Mouse (Mus musculus) cerebellum, postnatal 36 days (tissue): ENCODE results near the gene Ltbr.
A peak's percentile ranks its signal among the peaks of the same experiment; 100 is the strongest.

Experiments
- DNase-seq, 2 experiments: peaks; one replicate each; pipeline ENCODE4 v3.0.0; 2021 to 2022; ENCODE audit warnings: mixed read lengths in 2 of 2

The Ltbr gene

DNA sequence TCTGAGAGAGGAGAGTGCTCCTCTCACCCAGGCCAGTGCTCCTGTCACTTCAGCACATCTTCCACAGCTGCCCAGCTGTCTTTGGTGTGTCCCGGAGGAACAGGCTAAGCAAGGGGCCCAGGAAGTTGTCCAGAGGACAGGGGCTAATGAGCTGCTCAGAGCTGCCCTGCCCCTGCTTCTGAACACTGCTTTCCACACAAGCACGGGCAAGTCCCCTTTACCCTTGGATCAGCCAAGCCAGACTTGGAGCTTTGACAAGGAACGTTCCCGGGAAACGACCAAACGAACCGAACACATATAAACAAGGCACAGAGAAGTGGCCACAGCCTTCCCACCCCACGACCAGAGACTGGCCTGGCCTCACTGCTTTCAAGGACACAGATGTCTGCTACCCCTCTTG, 30.4 kb upstream of the Ltbr start:
- DNase-seq, result no peak

DNA sequence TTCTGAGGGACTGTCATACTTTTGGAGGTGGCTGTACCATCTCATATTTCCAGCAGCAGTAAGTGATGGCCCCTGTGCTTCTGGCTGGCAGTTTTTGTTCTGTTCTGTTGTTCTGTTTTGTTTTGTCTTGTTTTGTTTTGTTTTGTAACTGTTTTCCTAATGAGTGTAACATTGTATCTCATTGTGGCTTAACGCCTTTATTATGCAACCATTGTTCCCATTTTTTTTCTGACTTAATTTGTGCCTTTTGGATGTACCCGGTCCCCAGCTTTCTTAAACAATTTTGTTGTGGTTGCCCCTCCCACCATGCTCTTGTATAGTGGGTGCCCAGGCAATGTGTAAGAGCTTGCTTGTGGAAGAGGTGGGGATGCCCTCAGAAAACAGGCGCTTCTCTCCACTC, 28.5 kb upstream of the Ltbr start:
- DNase-seq, result no peak

DNA sequence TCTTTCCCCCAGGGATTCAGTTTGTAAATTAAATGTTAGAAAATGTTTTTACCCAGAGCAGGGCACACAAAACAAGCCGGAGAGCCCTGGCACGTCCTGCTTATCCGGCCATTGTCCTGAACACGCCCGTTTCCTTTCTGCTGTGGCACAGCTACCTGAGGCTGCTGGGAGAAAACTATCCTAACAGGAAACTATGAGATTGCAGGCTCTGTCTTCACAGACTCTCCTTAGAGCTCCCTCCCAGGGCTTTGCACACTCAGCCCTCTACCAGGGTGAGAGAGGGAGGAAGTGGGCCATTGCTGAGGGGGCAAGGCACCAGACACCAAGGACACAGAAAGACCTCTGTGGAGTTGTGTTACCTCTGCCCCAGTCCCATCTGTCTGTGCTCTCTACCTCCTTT, 26.6 kb upstream of the Ltbr start:
- no peak for DNase-seq

DNA sequence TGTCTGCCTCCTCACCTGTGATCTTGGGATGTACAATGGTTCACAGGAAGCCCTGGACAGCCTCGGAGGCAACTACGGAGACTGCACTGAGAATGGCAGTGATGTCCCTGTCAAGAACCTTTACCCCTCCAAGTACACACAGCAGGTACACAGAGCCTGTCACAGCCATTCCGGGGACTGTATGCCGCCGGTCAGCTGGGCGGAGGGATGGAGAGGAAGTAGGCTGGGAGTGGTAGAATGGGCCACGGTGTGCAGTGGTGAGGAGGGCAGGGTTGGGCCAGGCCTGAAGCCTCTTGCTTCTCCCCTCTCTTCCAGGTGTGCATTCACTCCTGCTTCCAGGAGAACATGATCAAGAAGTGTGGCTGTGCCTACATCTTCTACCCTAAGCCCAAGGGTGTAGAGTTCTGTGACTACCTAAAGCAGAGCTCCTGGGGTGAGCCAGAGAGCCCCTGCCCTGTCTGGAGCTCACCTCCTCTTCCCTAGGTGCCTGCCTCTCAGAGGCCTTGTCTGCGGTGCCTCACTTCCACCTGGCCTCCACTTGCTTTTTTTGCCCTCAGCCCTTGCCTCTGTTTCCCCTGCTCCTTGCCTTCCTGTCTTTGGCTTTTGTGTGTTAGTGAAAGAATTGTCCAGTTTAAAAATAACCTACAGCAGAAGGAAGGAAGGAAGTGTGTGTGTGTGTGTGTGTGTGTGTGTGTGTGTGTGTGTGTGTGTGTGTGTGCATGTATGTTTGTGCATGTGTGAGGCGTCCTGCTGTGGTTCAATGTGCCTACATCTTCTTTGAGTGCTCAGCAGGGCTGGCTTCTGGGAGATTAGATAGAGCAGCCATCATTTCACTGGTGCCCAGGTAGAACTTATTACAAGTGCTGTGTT, 25.3 kb upstream of the Ltbr start:
- no peak for DNase-seq

DNA sequence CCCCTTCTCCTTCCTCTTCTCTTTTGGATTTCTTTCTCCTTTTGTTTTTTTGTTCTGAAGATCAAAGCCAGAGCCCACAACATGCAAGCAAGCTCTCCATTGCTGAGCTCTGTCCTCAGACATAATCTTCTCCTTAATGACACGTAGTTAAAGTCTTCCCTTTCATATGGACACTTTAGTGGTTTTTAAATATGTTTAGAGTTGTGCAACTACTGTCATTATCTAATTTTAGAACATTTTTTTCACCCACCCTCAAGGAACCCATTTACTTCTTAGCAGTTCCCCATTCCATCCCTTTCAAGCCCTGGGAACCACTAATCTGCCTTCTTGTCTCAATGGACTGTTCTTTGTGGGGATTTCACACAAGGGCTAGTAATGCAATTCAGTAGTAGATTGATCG, 20.7 kb upstream of the Ltbr start:
- DNase-seq, result no peak

DNA sequence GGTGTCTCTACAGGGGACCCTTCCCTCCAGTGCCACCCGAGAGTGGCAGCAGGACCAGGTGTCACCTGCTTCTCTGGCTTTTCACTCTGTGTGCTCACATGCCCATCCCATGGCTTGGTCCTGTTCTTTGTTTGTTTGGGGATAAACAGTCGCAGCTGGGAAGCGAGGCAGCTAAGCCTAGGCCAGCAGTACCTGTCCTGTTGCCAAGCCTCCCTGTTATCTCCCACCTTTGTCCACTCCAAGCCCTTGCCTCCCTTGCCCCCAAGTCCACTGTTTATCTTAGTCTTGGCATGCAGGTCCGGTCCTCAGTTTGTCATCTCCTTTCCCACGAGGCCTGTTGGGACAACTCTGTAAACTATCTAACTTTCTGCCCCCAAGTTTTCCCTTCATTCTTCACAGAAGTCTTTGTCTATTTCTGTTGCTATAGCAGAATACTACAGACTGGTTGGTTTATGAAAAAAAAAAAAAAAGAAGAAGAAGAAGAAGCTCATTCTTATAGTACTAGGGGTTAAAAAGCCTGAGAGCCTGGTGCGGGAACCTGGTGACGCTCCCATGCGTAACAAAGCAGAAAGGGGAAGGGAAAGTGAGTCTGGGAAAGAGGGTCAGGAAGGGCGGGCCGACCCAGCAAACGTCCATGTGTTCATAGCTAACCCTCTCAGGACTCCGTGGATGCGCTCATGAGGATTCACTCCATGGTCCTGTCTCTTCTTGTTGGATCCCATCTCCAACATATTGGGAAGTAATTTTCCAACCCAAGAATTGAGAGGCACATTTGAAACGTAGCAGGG, 19.6 kb upstream of the Ltbr start:
- DNase-seq, result no peak

DNA sequence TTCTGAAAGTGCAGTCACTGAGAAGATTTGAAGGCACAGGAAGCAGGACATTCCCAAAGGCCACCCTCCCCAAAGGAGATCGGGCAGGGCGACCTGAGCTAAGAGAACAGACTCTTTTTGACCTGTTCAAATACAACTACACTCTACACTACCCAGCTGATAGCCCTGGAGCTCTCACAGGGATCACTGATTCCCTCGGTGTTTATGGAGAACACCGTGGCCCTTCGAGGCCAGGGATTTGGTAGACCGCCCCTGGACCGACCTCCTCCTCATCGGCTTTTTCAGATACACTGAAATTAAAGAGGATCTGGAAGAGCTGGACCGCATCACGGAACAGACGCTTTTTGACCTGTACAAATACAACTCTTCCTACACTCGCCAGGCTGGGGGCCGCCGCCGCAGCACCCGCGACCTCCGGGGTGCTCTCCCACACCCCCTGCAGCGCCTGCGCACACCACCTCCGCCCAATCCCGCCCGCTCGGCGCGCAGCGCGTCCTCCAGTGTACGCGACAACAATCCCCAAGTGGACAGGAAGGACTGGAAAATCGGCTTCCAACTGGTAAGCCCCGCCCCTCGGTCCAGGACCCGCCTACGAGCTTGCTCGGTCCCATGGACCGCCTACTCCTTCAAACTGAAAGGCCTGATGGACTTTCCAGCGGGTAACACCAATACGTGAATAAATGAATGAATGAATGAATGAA, 17.1 kb upstream of the Ltbr start:
- DNase-seq, result peak; percentile 36 to 53

DNA sequence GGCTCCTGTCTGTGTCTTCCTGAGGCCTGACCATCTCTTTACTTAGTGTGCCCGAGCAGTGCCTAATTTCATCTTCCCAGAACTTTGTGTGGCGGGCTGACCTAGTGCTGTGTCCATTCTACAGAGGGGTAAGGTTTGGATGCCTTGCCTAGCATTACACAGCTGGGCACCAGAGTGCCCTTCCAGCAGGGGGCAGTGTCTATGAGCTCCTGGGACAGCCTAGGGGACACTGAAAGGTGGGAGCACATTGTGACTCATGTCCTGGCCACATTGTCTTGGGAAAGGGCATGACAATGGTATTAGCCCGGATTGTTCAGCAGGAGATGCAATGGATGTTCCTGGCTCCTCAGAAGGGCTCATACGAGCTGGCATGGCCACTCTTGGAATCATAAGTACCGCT, 14.6 kb upstream of the Ltbr start:
- no peak for DNase-seq

DNA sequence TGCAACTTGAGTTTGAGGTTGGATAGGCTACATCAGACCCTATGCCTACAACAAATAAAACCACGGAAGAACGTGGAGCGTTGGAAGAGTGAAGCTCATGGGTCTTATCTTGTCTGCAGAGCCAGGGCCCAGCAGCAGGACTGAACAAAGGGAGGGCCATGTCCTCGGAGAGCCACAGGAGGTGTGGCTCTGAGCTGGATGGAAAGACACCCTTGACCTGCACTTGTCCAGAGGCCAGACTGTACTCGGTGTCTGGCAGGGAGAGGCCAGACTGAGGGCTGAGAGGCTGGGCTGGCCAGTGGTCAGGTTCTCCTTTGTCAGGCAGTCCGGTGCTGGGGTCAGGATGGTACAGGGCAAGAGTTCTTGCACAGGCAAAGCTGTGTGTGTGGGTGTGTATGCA, 11.7 kb upstream of the Ltbr start:
- DNase-seq, result no peak

DNA sequence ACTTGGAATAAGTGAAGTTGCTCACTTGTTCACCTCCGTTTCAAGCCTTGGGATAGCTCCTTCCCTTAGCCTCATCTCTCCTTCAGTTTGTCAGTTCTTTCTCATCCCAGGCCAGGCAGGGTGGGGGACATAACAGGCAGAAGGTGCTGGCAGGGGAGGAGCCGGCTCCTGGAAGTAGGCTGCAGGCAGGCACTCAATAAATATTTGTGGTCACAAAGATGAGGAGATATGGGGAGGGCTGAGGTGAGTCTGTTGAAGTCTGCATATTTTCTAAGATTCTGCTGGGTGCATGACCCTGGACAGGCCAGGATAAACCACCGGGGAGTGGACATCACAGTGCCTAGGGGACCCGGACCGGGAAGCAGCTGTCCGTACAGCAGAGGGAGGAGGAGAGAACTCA, 9.9 kb upstream of the Ltbr start:
- DNase-seq, result no peak

DNA sequence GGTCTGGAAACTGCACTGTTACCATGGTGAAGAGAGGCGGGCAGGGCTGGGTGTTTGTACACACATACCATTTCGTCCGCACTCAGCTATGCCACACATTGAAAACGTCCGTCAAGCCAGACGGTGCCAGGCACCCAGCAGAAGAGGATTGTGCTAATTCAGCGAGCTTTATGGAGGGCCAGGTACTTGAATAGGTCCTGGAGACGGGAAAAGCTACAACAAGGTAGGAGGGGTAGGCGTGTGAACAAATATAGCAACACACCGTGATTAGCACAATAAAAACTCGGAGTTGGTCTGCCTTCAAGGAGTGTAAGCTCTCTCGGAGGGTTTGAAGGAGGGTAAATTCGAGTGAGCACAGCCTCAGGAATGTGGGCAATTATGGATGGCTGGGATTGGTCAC, 9.1 kb upstream of the Ltbr start:
- DNase-seq, result no peak

DNA sequence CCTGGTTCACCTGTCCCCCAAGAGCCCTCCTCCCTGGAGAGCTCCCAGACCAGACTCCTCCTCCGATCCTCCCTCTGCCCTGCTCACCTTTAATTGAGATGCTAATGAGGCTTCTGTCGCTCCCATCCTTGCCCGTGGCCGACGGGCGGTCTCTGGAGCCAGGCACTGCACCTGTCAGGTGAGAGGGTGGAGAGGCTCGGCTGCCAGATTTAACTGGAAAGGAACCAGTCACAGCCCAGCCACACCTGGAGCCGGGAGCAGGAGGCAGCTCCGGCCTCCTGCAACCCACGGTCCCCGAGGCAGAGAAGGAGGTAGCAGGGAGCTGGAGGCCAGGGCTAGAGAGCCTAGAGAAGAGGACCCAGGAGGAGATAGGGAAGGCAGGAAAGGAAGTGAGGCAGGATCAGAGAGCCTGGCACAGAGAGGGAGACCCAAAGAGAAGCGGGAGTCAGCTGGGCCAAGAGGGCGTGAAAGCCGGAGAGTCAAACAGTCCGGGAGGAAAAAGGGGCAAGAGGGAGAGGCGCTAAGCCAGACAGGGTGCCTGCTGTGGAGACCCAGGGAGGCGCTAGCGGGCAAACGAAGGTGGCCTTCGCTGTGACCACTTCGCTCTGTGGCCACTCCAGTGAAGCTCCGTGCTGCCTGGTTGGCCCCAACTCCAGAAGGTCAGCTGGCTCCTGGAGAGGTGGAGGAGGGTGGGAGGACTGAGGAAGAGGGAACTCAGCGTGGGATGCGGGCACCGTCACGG, 7.6 kb upstream of the Ltbr start:
- DNase-seq, result no peak

DNA sequence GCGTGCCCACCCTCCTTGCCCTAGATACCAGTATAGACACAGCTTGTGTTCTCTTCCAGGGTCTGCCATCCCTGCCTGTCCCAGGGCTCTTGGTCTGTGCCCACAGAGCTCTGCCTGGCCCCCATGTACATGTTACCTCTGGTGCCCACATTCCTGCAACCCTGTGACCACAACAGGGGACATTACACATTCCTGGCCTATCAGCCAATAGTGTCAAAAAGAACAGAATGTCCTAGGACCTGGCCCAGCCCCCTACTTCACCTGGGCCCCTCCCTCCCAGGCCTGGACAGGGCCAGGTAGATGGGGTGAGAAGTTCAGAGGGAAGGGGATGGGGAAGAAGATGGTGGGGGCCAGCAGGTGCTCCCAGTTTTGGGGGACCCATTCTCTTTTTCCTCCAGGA, 6.6 kb upstream of the Ltbr start, which contains the start of gene Scnn1a:
TSS of gene Scnn1a (plus strand) at position 337 of the 400 bp plus-strand sequence.
- no peak for DNase-seq

DNA sequence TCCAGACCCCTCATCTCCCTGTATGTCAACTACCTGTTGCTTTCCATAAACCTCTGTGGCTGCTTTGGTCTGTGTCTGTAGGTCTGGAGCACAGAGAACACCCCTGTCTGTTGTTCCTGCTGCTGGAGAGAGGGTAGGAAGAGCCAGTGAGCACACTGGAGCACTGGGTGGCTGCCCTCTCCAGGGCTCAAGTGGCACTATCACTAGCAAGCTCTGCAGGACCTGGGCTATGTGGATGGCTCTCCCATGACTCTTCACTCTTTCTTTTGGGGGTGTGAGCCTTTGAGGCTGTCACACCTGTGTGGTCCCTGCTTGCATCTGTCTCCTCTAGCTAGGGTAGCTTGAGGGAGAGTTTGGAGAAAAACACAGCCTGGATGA, 6.2 kb upstream of the Ltbr start:
- no peak for DNase-seq

DNA sequence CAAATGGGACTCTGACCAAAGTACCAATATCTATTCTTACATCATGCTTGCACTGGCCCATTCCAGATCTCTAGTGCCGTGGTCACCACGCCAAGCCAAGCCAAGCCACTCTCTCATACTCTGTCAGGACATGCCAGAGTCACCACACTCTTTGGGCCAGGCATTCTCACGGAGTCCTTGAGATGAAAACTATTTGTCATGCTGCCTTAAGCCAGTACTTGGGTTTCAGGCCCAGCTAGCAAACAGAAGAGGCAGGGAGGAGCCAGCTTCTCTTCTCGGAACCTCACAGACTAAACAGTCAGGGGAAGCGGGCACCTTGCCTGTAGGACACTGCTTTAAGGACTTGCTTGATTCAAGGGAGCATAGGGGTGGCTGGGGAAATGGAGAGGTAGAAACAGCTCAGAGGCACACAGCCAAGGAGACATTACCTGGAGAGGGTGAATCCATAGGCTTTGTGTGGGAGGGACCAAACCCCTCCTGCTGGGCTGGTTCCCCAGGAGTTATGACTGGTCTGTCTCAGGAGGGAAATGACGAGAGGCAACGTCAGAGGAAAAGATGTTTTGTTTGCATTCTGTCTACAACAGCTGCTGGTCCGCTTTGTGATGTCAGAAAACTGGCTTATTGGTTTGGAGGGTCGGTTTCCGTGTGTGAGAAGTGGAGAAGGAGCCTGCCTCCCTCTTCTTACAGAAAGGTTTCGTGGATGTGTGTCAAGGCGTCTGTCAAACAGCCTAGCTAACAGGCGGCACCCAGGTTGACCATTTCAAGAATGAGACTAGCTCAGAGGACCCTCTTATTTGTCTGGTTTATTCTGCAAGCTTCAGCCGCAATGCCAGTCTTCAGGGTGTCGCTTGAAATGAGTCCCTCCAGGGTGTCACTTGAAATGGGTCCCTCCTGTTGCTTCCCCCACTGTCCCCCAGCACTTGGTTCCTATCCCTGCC, 5.6 kb upstream of the Ltbr start:
- no peak for DNase-seq

DNA sequence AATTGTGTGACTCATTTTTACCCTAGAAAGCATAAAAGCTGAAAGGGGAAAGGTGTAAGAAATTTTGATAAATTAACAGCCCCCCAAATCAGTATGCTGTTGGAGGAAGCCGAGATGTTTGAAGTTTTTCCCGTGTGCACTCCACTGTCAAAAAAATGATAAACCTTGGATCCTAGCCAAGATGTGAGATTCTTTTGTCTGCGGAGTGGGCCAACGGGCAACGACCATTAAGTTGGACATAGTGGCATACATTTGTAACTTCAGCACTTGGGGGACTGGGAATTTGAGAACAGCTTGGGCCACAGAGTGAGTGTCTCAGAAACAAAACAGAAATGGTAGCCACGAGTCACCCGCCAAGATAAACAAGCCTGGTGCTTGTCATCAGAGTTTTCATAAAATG, 3.4 kb upstream of the Ltbr start:
- no peak for DNase-seq

DNA sequence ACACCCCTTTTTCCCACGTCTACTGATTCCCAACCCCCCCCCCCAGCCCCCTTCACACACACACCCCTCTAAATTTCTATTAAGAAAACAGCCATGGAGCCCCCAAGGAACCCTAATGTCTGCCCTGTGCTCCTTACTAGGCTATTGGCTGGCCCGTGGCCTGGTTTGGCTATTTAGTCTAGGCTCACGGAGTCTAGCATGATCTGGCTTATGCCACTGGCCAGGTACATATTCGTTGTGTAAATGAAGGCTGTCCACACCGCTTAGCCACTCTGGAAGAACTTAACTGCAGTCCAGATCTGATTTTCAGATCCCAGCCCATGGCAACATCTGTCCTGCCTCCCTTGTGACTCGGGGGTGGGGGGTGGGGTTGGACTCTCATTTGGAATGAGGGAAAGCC, 1.1 kb upstream of the Ltbr start:
- DNase-seq, result no peak

DNA sequence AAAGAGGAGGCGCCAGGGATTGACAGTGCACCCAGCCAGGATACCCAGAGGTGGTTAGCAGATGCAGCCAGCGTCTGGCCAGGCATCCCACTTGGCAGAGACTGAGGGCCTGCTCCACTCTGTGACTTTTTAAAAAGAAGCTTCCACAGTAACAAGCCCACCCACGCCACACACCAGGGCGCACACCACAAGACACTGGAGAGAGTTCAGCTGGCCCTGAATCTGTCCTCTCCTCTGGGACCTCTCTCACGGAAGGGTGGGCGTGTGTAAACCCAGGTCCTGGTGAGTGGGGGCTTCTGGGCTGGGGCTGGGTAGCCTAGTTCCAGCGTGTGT, 512 bp upstream of the Ltbr start:
- no peak for DNase-seq

DNA sequence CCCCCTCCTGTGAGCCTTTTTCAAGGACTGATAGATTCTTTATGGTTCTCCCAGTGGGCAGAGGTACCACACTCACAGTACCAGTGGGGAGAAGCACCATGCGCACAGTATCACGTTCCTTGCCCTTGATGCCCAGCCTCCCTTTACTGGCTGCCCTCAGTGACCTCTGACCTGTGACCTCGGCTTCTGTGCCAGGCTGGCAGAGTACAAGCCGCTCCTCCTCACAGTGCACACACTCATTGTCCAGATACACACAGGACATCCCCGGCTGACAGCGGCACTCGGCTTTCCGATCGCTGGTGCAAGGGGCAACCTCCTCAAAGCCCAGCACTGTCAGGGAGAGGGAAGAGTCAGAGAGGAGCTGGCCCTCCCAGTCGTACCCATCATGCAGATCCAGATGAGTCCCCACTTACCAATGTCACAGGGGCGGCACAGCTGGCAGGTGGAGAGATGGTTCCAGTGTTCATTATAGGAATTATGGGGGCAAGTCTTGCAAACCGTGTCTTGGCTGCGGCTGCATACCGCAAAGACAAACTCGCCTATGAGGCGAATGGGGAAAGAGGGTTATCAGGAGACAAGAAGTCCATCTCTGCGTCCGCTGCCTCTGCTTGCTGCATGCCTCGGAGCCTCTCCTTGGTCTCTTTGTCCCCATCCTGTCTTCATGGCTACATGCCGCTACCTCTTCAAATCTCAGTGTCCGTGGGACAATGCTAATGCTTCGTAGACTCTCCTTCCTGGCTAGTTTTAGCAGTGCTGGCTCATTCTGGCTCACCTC, 917 bp downstream of the Ltbr start:
- no peak for DNase-seq

DNA sequence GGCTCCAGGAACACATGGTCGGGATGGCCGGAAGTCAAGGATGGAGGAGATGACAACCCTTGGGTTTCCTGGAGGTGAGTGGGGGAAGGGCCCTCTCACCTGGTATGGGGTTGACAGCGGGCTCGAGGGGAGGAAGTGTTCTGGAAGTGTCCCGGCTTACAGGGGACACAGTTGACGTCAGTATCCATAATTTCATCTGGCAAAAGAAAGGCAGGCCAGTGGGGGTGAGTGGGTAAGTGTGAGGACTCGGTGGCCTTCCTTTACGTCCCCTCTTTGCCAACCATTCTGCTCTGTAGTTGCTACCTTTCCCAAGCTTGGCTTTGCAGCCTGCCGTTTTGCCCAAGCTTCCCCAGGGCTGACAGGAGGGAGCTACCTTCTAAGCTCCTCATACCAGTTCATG, 1.5 kb downstream of the Ltbr start:
- no peak for DNase-seq

DNA sequence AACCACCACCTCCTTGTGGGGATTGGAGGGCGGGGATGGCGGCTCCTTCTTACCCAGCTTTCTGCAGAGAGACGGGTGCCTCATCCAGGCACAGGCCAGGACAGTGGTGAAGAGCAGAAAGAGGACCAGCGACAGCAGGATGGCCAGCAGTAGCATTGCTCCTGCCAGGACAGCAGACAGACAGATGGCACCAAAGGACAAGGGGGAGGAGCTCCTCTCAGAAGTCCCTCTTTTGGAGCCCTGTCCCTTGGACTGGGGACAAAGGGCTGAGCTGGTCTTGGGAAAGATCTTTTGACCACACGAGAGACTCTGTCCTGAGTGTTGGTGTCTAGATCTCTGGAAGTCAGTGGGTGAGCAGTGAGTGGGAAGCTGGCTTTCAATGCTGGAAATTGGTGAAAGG, 4.3 kb downstream of the Ltbr start:
- no peak for DNase-seq
